Mouse (Mus musculus) intestine, embryonic 14.5 days (tissue): ENCODE results near the gene Zyx. TPM values are rescaled to one million over a fixed set of nuclear protein-coding genes. Genes with fewer than 3 reads are reported as not detected.

Experiments
- ATAC-seq: fragments of 200-750 bp; cut with Nextera tagmentation; replicated peaks from 2 replicates; pipeline ENCODE4 v1.8.0; 2017; ENCODE audit warnings: low read depth, moderate number of reproducible peaks, moderate TSS enrichment, moderate library complexity; ENCODE audit not compliant: low FRiP score, low TSS enrichment
- DNase-seq: peaks from one replicate; pipeline ENCODE4 v3.0.0-alpha.2; 2018; ENCODE audit warnings: low spot score
- H3K27ac ChIP-seq: fragments of 300-500 bp; sonication (generic); 2 replicates; pipeline ENCODE4 v1.5.1; 2014; ENCODE audit warnings: low read depth, mild to moderate bottlenecking, control low read depth
- H3K27me3 ChIP-seq: fragments of 300-500 bp; sonication (generic); replicated peaks from 2 replicates; pipeline ENCODE4 v1.6.1; 2014; ENCODE audit warnings: low read length, control low read depth; ENCODE audit not compliant: control insufficient read depth, insufficient read depth
- H3K36me3 ChIP-seq: fragments of 300-500 bp; sonication (generic); 2 replicates; pipeline ENCODE4 v1.6.1; 2014; ENCODE audit warnings: low read length, control low read depth; ENCODE audit not compliant: control insufficient read depth, insufficient read depth
- H3K4me1 ChIP-seq: fragments of 300-500 bp; sonication (generic); replicated peaks from 2 replicates; pipeline ENCODE4 v1.6.1; 2014; ENCODE audit warnings: low read length, control low read depth, mixed read lengths; ENCODE audit not compliant: control insufficient read depth, insufficient read depth
- H3K4me2 ChIP-seq: fragments of 300-500 bp; sonication (generic); 2 replicates; pipeline ENCODE4 v1.6.1; 2014; ENCODE audit warnings: low read length
- H3K4me3 ChIP-seq: fragments of 300-500 bp; sonication (generic); 2 replicates; pipeline ENCODE4 v1.5.1; 2014; ENCODE audit warnings: low read depth, low read length, control low read depth, mixed read lengths
- H3K9ac ChIP-seq: fragments of 300-500 bp; sonication (generic); 2 replicates; pipeline ENCODE4 v1.6.1; 2014; ENCODE audit warnings: mild to moderate bottlenecking, low read length
- H3K9me3 ChIP-seq: fragments of 300-500 bp; sonication (generic); 2 replicates; pipeline ENCODE4 v1.6.1; 2016; ENCODE audit warnings: low read length, control low read depth; ENCODE audit not compliant: control insufficient read depth
- WGBS: fragments of 180-500 bp; shearing (Covaris S2); extraction: QIAGEN DNeasy Blood & Tissue Kit; methylation state at CpG from one replicate; pipeline ENCODE4 v1.1.7; 2014; 5-methylcytosine and 5-hydroxymethylcytosine counted together
- polyA plus RNA-seq: library from polyadenylated mRNA; unstranded; fragments of >200 nt; fragmentation: Nextera tagmentation; extraction: Ambion mirVana; gene quantifications from 2 replicates; pipeline ENCODE4 v1.2.1, GENCODE M21; 2014

The Zyx gene
- polyA plus RNA-seq = 112 and 115 TPM in 2 replicates

DNA sequence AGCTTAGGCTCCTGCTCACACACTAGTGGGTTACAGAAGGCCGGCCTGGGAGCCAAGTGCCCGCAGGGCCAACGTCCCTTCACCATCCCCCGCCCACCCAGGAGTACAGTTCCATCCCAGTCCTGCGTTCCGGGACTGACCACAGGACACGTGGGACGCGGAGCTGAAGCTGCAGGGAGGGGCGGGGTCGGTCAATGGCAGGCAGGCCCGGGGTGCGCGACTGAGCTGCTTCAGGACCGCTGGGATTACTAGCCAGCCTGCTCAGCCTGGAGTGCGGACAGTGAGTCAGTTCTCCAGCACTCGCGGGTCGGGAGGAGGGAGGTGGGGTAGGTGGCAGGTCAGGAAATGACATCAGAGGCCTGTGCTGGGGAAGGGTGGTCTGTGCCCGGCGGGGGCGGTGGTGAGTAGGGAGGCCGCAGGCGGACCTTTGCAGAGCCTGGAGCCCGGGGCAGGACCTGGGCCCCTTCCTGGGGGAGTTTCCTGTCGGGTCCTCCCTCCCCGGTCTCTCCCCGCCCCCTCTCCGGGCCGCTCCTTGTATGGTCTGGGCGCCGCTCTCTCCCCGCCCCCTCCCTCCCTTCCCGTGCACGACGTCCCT, at the start of gene Zyx:
Zyx (plus strand) TSS at position 205 of the 595 bp plus-strand sequence.
- H3K27ac ChIP-seq = peak within 1 kb of the TSS; percentile 98
- under 1% methylated on average over 20 of the region's 36 CpGs for WGBS
- H3K4me1 ChIP-seq = peaks cover 41% of the 10 kb centered on the region
- no peaks in the 10 kb centered on the region for H3K27me3 ChIP-seq
- H3K4me2 ChIP-seq = peak within 1 kb of the TSS; percentile 90
- DNase-seq (peak; percentile 93), ATAC-seq (peak; percentile 94)
- H3K9ac ChIP-seq = peak within 1 kb of the TSS; percentile 90
- no peaks in the 10 kb centered on the region for H3K9me3 ChIP-seq
- H3K36me3 ChIP-seq = peaks cover 22% of the 10 kb centered on the region
- peak within 1 kb of the TSS; percentile 77 for H3K4me3 ChIP-seq

DNA sequence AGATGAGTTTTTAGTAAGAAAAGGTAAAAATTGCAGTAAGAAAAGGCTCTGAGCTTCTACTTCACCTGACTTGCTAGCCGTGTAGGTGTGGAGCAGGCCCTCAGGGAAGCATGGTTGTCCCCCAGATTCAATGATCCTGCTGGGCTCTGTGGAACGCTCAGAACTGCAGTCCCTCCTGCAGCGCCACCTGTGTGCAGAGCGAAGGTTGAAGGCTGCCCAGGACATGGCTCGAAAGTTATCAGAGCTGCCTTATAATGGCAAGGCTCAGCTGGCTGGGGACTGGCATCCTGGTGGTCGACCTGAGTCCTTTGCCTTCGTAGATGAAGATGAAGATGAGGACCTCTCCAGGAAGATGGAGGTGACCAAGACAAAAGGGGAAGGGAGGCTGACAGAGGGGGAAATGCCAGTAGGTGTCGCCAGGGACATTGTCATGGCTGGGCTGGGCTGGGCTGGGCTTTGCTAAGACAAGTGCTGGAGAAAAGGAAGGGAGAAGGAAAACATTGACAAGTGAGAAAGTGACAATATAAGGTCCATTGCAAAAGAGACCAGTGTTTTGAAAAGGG, 39.5 kb upstream of the Zyx start:
- Histone ChIP-seq H3K27ac (no peak overlapping the region), H3K4me1 (no peaks in the 10 kb centered on the region), H3K36me3 (0 out of 2 replicates have a peak, but pooled peaks cover 2% of the 10 kb centered on the region), H3K4me2 (no peak overlapping the region), H3K4me3 (no peak overlapping the region), H3K27me3 (no peaks in the 10 kb centered on the region), H3K9me3 (no peaks in the 10 kb centered on the region), H3K9ac (no peak overlapping the region)
- no peak for DNase-seq
- no peak for ATAC-seq
- WGBS = 42% methylated on average over 8 of the region's 8 CpGs

- Histone ChIP-seq H3K4me1 (no peaks in the 10 kb centered on the region), H3K4me2 (no peak overlapping the region), H3K9ac (no peak overlapping the region), H3K27me3 (no peaks in the 10 kb centered on the region), H3K36me3 (0 out of 2 replicates have a peak, but pooled peaks cover 2% of the 10 kb centered on the region), H3K9me3 (no peaks in the 10 kb centered on the region), H3K27ac (no peak overlapping the region), H3K4me3 (no peak overlapping the region)
- 88% methylated on average over 2 of the region's 2 CpGs for WGBS
- no peak for DNase-seq
- ATAC-seq = no peak
Measured at GRCm38 (mm10) chr6:42310427-42311053, 38.9 kb upstream of the Zyx start.

DNA sequence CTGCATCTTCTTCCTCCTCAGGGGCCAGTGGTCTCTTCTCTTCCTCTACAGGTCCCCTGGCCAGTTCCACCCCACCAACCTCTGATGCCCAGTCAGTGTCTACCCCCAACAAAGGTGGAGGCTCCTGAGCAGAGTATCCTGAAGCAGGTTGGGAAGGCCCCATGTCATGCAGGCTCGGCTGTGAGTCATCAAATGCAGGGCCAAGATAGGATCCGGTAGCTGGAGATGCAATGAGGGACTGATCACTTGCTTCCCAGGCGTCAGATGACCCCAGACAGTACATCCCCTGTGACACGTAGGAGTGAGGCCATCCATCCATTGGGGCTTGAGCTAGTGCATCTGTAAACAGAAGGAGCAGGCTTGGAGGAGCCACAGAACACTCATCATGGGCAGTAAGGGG, 31.1 kb upstream of the Zyx start:
- Histone ChIP-seq H3K9ac (no peak overlapping the region), H3K4me1 (peaks cover 2% of the 10 kb centered on the region; the same call in 1 of the 2 replicates), H3K27ac (no peak overlapping the region), H3K4me2 (no peak overlapping the region), H3K4me3 (no peak overlapping the region), H3K27me3 (peaks cover 26% of the 10 kb centered on the region), H3K36me3 (no peaks in the 10 kb centered on the region), H3K9me3 (no peaks in the 10 kb centered on the region)
- 73% methylated on average over 4 of the region's 4 CpGs for WGBS
- ATAC-seq (no peak), DNase-seq (no peak)

GRCm38 (mm10) chr6:42323371-42324066, 25.9 kb upstream of the Zyx start:
- 1% methylated on average over 28 of the region's 28 CpGs for WGBS
- H3K9ac ChIP-seq = no peak overlapping the region
- ATAC-seq (peak; percentile 30; the same call in 1 of the 2 replicates), DNase-seq (peak; percentile 52)
- H3K4me3 ChIP-seq = peak overlapping the region; percentile 56
- peaks cover 51% of the 10 kb centered on the region for H3K27me3 ChIP-seq
- no peaks in the 10 kb centered on the region for H3K36me3 ChIP-seq
- peaks cover 7% of the 10 kb centered on the region; the same call in 1 of the 2 replicates for H3K4me1 ChIP-seq
- H3K4me2 ChIP-seq = peak overlapping the region; percentile 91
- no peak overlapping the region for H3K27ac ChIP-seq
- H3K9me3 ChIP-seq = no peaks in the 10 kb centered on the region

DNA sequence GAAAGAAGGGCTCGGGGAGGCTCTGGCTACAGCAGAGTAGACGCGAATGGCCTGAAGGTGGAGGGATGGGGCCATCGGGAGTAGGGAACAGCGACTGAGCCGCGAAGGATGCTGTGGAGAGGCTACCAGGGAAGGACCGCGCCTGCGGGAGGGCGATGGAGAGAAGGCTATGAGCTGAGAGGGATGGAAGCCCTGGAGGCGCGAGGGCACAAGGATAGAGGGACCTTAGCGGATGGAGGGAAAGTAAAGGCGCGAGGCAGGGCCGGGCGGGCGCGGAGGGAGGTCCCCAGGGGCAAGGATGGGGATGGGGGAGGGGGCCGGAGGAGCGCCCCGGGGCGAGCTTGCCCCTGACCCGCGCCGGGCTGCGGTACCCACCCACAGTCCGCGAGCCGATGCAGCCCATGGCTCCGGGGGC, 25.4 kb upstream of the Zyx start:
- Histone ChIP-seq H3K27ac (no peak overlapping the region), H3K9ac (peak overlapping the region; percentile 40)
- DNase-seq = peak; percentile 71

DNA sequence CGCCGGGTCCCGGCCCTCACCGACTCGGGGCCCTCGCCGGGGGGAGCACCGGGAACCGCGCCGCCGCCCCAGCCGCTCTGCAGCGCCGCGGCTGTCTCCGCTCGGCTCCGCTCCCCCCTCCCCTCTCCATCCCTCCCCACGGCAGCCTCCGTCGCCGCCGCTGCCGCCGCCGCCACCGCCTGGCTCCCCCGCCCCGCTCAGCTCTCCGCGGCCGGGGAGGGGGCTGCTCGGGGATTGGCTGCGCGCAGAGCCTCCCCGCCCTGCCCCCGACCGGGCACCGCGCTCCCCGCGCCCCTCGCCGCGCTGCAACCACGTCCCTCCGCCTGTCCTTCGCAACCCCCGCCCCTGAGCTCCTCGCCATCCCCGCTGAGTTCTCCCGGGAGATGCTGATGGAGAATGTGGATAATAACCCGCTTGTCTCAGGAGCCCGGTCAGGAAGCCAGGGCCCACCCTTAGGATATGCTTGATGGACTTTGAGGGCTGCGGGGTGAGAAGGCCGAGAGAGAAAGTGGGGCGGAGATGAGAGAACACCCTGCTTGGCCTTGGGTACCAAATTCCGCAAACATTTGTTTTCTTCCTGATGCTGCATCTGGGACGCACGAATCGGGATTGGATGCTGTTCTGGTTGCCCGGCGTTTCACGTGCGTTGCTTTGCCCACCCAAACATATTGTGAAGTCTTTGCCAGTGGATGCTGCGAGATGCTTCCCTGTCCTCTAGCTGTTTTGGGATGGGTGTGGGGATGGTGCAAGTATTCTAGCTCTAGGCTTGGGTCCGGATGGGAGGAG, 24.8 kb upstream of the Zyx start, which contains the start of gene Fam131b:
Fam131b (minus strand) TSS at position 162 of the 786 bp plus-strand sequence.
- Histone ChIP-seq H3K9ac (peak within 1 kb of the TSS; percentile 40), H3K27me3 (peaks cover 51% of the 10 kb centered on the region), H3K4me1 (peaks cover 7% of the 10 kb centered on the region; the same call in 1 of the 2 replicates), H3K27ac (no peak within 1 kb of the TSS), H3K4me3 (peak within 1 kb of the TSS; percentile 56), H3K36me3 (no peaks in the 10 kb centered on the region), H3K9me3 (no peaks in the 10 kb centered on the region), H3K4me2 (peak within 1 kb of the TSS; percentile 91)
- ATAC-seq = peak; percentile 77
- WGBS = 1% methylated on average over 39 of the region's 68 CpGs
- DNase-seq = peak; percentile 76

More for the DNA sequence above, 25.4 kb upstream of the Zyx start:
- Histone ChIP-seq H3K9me3 (no peaks in the 10 kb centered on the region), H3K4me2 (peak overlapping the region; percentile 91), H3K4me3 (peak overlapping the region; percentile 56), H3K36me3 (no peaks in the 10 kb centered on the region), H3K4me1 (peaks cover 7% of the 10 kb centered on the region; the same call in 1 of the 2 replicates), H3K27me3 (peaks cover 51% of the 10 kb centered on the region)
- peak; percentile 65 for ATAC-seq
- WGBS = 0% methylated on average over 16 of the region's 32 CpGs

- Histone ChIP-seq H3K27me3 (peaks cover 51% of the 10 kb centered on the region), H3K9ac (no peak overlapping the region), H3K36me3 (no peaks in the 10 kb centered on the region), H3K9me3 (no peaks in the 10 kb centered on the region), H3K4me2 (peak overlapping the region; percentile 91), H3K4me1 (peaks cover 7% of the 10 kb centered on the region; the same call in 1 of the 2 replicates), H3K27ac (no peak overlapping the region), H3K4me3 (peak overlapping the region; percentile 56)
- 3% methylated on average over 7 of the region's 7 CpGs for WGBS
- peak; percentile 94 for DNase-seq
- peak; percentile 21; the same call in 1 of the 2 replicates for ATAC-seq
Measured at GRCm38 (mm10) chr6:42325268-42325609, 24.2 kb upstream of the Zyx start.
